Mouse (Mus musculus) large intestine, adult 2 months (tissue): Measurements from ENCODE around the gene Ssr1. TPM values are rescaled to one million over a fixed set of nuclear protein-coding genes. Genes with fewer than 3 reads are reported as not detected.

Experiments used
- DNase-seq: peaks from one replicate; pipeline ENCODE4 v3.0.0-alpha.2; 2012; ENCODE audit warnings: low read depth, low spot score
- WGBS: fragments of 180-500 bp; shearing (Covaris S2); methylation state at CpG from one replicate; pipeline ENCODE4 v1.1.7; 2018; 5-methylcytosine and 5-hydroxymethylcytosine counted together
- polyA plus RNA-seq: library from polyadenylated mRNA; depleted of rRNA; stranded (reverse); fragments of >200 nt; gene quantifications from 2 replicates; pipeline ENCODE4 v1.2.3, GENCODE M21; 2012; rRNA removed

Ssr1 gene
- polyA plus RNA-seq, 1 experiment = 11.2 TPM

GRCm38 (mm10) chr13:37926394-37926793 lies 67.6 kb downstream of the Ssr1 start:
- 92% methylated on average over 3 of the region's 3 CpGs for WGBS

GRCm38 (mm10) chr13:37924461-37924948 lies 69.5 kb downstream of the Ssr1 start:
- DNase-seq = no peak
- WGBS = 75% methylated on average over 4 of the region's 4 CpGs

More at GRCm38 (mm10) chr13:37926394-37926793, 67.6 kb downstream of the Ssr1 start:
- DNase-seq = no peak

- WGBS = 84% methylated on average over 10 of the region's 10 CpGs
- DNase-seq = no peak
These were observed 70.2 kb downstream of the Ssr1 start for GRCm38 (mm10) chr13:37923643-37924460.

GRCm38 (mm10) chr13:37923091-37923490 lies 70.9 kb downstream of the Ssr1 start:
- WGBS = 85% methylated on average over 4 of the region's 4 CpGs
- no peak for DNase-seq

- DNase-seq = no peak
- 65% methylated on average over 2 of the region's 2 CpGs for WGBS
These were observed 73.3 kb downstream of the Ssr1 start for GRCm38 (mm10) chr13:37920727-37921126.

GRCm38 (mm10) chr13:37919711-37920277 lies 74.2 kb downstream of the Ssr1 start:
- 85% methylated on average over 3 of the region's 3 CpGs for WGBS
- no peak for DNase-seq

- 80% methylated on average over 15 of the region's 15 CpGs for WGBS
- DNase-seq = no peak
These were observed 75.4 kb downstream of the Ssr1 start for GRCm38 (mm10) chr13:37918336-37919261.

Other genes starting within 250 kb of the Ssr1 start
- gene Rreb1, start 215.8 kb downstream of the Ssr1 start, polyA plus RNA-seq = 10.4 and 20.4 TPM in 2 replicates
- 9.9 and 14.2 TPM in 2 replicates for gene Riok1, start 42.8 kb upstream of the Ssr1 start, polyA plus RNA-seq
- 0.07 and 0.15 TPM in 2 replicates for gene Cage1, start 42.9 kb upstream of the Ssr1 start, polyA plus RNA-seq
- 26.1 and 47.3 TPM in 2 replicates for gene Dsp, start 157.1 kb upstream of the Ssr1 start, polyA plus RNA-seq
- gene Snrnp48, start 210.7 kb upstream of the Ssr1 start, polyA plus RNA-seq = 18.6 and 31.0 TPM in 2 replicates